Mouse (Mus musculus) intestine, embryonic 16.5 days (tissue): ENCODE data around the gene Gm21885. TPM values are rescaled to one million over a fixed set of nuclear protein-coding genes. Genes with fewer than 3 reads are reported as not detected.

Experiments used
- ATAC-seq: fragments of 200-750 bp; cut with Nextera tagmentation; 2 replicates; pipeline ENCODE4 v1.8.0; 2017; ENCODE audit warnings: moderate TSS enrichment, moderate library complexity
- H3K27ac ChIP-seq: fragments of 300-500 bp; sonication (generic); 2 replicates; pipeline ENCODE4 v1.5.1; 2014; ENCODE audit warnings: mild to moderate bottlenecking, low read length
- H3K27me3 ChIP-seq: fragments of 300-500 bp; sonication (generic); replicated peaks from 2 replicates; pipeline ENCODE4 v1.6.1; 2014; ENCODE audit warnings: low read length, control low read depth, mixed read lengths; ENCODE audit not compliant: control insufficient read depth, insufficient read depth
- H3K36me3 ChIP-seq: fragments of 300-500 bp; sonication (generic); 2 replicates; pipeline ENCODE4 v1.6.1; 2014; ENCODE audit warnings: low read length, control low read depth; ENCODE audit not compliant: control insufficient read depth, insufficient read depth
- H3K4me1 ChIP-seq: fragments of 300-500 bp; sonication (generic); 2 replicates; pipeline ENCODE4 v1.6.1; 2014; ENCODE audit warnings: low read length, control low read depth, mixed read lengths; ENCODE audit not compliant: control insufficient read depth, insufficient read depth
- H3K4me2 ChIP-seq: fragments of 300-500 bp; sonication (generic); 2 replicates; pipeline ENCODE4 v1.6.1; 2014; ENCODE audit warnings: low read depth, low read length, control low read depth
- H3K4me3 ChIP-seq: fragments of 300-500 bp; sonication (generic); 2 replicates; pipeline ENCODE4 v1.5.1; 2014; ENCODE audit warnings: mild to moderate bottlenecking, low read length
- H3K9ac ChIP-seq: fragments of 300-500 bp; sonication (generic); 2 replicates; pipeline ENCODE4 v1.6.1; 2014; ENCODE audit warnings: low read depth, low read length
- H3K9me3 ChIP-seq: fragments of 300-500 bp; sonication (generic); 2 replicates; pipeline ENCODE4 v1.6.1; 2016; ENCODE audit warnings: low read length, control low read depth; ENCODE audit not compliant: control insufficient read depth
- WGBS: fragments of 180-500 bp; shearing (Covaris S2); extraction: QIAGEN DNeasy Blood & Tissue Kit; methylation state at CpG from one replicate; pipeline ENCODE4 v1.1.7; 2014; 5-methylcytosine and 5-hydroxymethylcytosine counted together
- polyA plus RNA-seq: library from polyadenylated mRNA; unstranded; fragments of >200 nt; fragmentation: Nextera tagmentation; extraction: Ambion mirVana; gene quantifications from 2 replicates; pipeline ENCODE4 v1.2.1, GENCODE M21; 2015

Gene Gm21885
- polyA plus RNA-seq, 1 experiment from 2014 or later = 92.1 TPM

DNA sequence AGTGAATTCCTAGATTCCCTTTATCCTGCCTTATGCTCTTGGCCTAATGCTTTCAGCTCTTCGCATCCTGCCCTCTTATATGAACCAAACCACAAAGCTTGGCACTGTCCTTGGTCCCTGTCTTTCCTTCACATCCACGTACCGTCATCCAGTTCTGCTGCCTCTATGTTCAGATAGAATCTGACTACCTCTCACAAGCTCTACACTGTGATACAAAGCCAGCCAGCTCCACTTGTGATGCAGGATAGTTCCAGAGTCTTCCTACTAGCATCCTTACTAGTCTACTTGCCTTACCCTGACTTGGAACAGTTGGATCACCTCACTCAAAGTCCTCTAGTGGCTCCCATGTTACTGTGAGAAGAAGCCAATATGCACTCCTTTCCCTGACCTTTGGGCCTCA lies 48.5 kb downstream of the Gm21885 start:
- Histone ChIP-seq H3K4me2 (0 out of 2 replicates have a peak overlapping the region, but pooled peaks have one; percentile 13), H3K27me3 (no peaks in the 10 kb centered on the region), H3K4me3 (peak overlapping the region; percentile 1; the same call in 1 of the 2 replicates), H3K4me1 (peaks cover 24% of the 10 kb centered on the region), H3K9me3 (no peaks in the 10 kb centered on the region), H3K9ac (no peak overlapping the region), H3K36me3 (no peaks in the 10 kb centered on the region), H3K27ac (peak overlapping the region; percentile 90)
- 85% methylated on average over 3 of the region's 3 CpGs for WGBS
- no peak; the same call in none of the 2 replicates for ATAC-seq

GRCm38 (mm10) chr11:94332726-94333125 lies 51.1 kb downstream of the Gm21885 start:
- Histone ChIP-seq H3K27ac (no peak overlapping the region), H3K36me3 (no peaks in the 10 kb centered on the region), H3K4me1 (peaks cover 18% of the 10 kb centered on the region), H3K9ac (no peak overlapping the region), H3K27me3 (no peaks in the 10 kb centered on the region), H3K4me3 (no peak overlapping the region), H3K4me2 (no peak overlapping the region), H3K9me3 (no peaks in the 10 kb centered on the region)
- ATAC-seq = no peak
- WGBS = 80% methylated on average over 6 of the region's 6 CpGs

GRCm38 (mm10) chr11:94334386-94334968 lies 52.8 kb downstream of the Gm21885 start:
- H3K27ac ChIP-seq = no peak overlapping the region
- H3K4me1 ChIP-seq = peaks cover 15% of the 10 kb centered on the region
- no peaks in the 10 kb centered on the region for H3K27me3 ChIP-seq
- no peak overlapping the region for H3K4me2 ChIP-seq
- no peak overlapping the region for H3K4me3 ChIP-seq
- H3K36me3 ChIP-seq = peaks cover 7% of the 10 kb centered on the region; the same call in 1 of the 2 replicates
- 0 out of 2 replicates have a peak overlapping the region, but pooled peaks have one; percentile 5 for H3K9ac ChIP-seq
- WGBS = 77% methylated on average over 8 of the region's 8 CpGs
- ATAC-seq = no peak
- H3K9me3 ChIP-seq = no peaks in the 10 kb centered on the region

Other genes starting within 250 kb of the Gm21885 start
- 39.8 and 50.1 TPM in 2 replicates for gene Tob1, start 70.4 kb upstream of the Gm21885 start, polyA plus RNA-seq
- 1.8 and 2.2 TPM in 2 replicates for gene Wfikkn2, start 35.9 kb upstream of the Gm21885 start, polyA plus RNA-seq
- 65.5 and 74.6 TPM in 2 replicates for gene Luc7l3, start 40.1 kb downstream of the Gm21885 start, polyA plus RNA-seq
- gene Ankrd40, start 46.1 kb downstream of the Gm21885 start, polyA plus RNA-seq = 11.8 and 11.9 TPM in 2 replicates
- gene Abcc3, start 111.1 kb downstream of the Gm21885 start, polyA plus RNA-seq = 2.5 and 3.3 TPM in 2 replicates
- gene Cacna1g, start 192.3 kb downstream of the Gm21885 start, polyA plus RNA-seq = 4.9 and 5.4 TPM in 2 replicates
- 0.13 and 0.16 TPM in 2 replicates for gene Spata20, start 204.3 kb downstream of the Gm21885 start, polyA plus RNA-seq
- gene Epn3, start 218.1 kb downstream of the Gm21885 start, polyA plus RNA-seq = 1.5 and 1.7 TPM in 2 replicates
- gene Mycbpap, start 239.9 kb downstream of the Gm21885 start, polyA plus RNA-seq = 3.0 and 3.2 TPM in 2 replicates